Mouse (Mus musculus): ENCODE measurements around the gene Vapb. TPM values are rescaled to one million over a fixed set of nuclear protein-coding genes. Genes with fewer than 3 reads are reported as not detected.
A peak's percentile ranks its signal among the peaks of the same experiment; 100 is the strongest.
"Not testable (repeated sequence)": the region's sequence is repeated elsewhere in the genome, so short reads cannot be mapped to it uniquely, and the experiment has no call there.

Vapb gene
- total and polyA plus RNA-seq, 2 experiments from 2014 or later = 11.2 to 25.8 TPM

- Histone ChIP-seq H3K27ac (ENCODE audit: low read depth) (peak overlapping the region; percentile 76), H3K4me1 (ENCODE audit: control insufficient read depth, insufficient read depth) (peaks cover 22% of the 10 kb centered on the region; the same call in 1 of the 2 replicates), H3K27me3 (ENCODE audit: control insufficient read depth, insufficient read depth, low read length) (no peaks in the 10 kb centered on the region), H3K9ac (replicated peaks; ENCODE audit: low read depth, low read length) (0 out of 2 replicates have a peak overlapping the region, but pooled peaks have one; percentile 5), H3K36me3 (replicated peaks; ENCODE audit: control insufficient read depth, insufficient read depth, low read length) (peaks cover 69% of the 10 kb centered on the region), H3K4me2 (ENCODE audit: low read depth, low read length) (peak overlapping the region; percentile 37; the same call in 1 of the 2 replicates), H3K4me3 (ENCODE audit: low read depth, low read length) (no peak overlapping the region), H3K9me3 (replicated peaks; ENCODE audit: control insufficient read depth, low read length) (no peaks in the 10 kb centered on the region)
- ATAC-seq (ENCODE audit: insufficient read depth, low read depth) (peak; percentile 36), DNase-seq (ENCODE audit: low spot score) (peak; percentile 35)
- 33% methylated on average over 16 of the region's 16 CpGs for WGBS
- TF ChIP-seq EP300 (IDR thresholded peaks at IDR 0.05; ENCODE audit: low read depth) (no peak), CTCF (IDR thresholded peaks at IDR 0.05; ENCODE audit: low read depth) (no peak)
These were observed 35.0 kb upstream of the Vapb start for GRCm38 (mm10) chr2:173702096-173702866.

DNA sequence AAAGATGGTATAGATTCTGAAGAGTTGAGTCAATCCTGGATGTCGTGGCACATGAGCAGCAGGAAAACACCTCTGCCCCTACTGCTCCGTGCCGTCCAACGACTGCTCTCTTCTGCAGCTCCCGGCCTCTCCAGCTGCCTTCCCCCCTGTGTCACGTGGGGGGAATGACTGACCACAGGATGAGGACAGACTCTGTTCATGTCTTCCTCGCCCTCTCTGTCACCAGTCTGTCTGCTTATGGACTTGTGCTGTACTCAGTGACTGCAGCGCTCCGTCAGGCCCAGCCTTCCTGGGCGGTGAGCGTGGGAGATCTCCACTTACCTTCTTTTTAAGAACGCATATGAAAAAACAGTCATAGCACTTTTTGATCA lies 34.5 kb upstream of the Vapb start:
- WGBS = 63% methylated on average over 12 of the region's 12 CpGs
- DNase-seq (ENCODE audit: low spot score) (no peak), ATAC-seq (ENCODE audit: insufficient read depth, low read depth) (peak; percentile 13; the same call in 1 of the 2 replicates)
- Histone ChIP-seq H3K9me3 (replicated peaks; ENCODE audit: control insufficient read depth, low read length) (no peaks in the 10 kb centered on the region), H3K27ac (ENCODE audit: low read depth) (peak overlapping the region; percentile 76), H3K4me2 (ENCODE audit: low read depth, low read length) (no peak overlapping the region), H3K4me3 (ENCODE audit: low read depth, low read length) (no peak overlapping the region), H3K4me1 (ENCODE audit: control insufficient read depth, insufficient read depth) (peaks cover 22% of the 10 kb centered on the region; the same call in 1 of the 2 replicates), H3K36me3 (replicated peaks; ENCODE audit: control insufficient read depth, insufficient read depth, low read length) (peaks cover 65% of the 10 kb centered on the region), H3K27me3 (ENCODE audit: control insufficient read depth, insufficient read depth, low read length) (no peaks in the 10 kb centered on the region), H3K9ac (replicated peaks; ENCODE audit: low read depth, low read length) (0 out of 2 replicates have a peak overlapping the region, but pooled peaks have one; percentile 33)
- no peak for TF ChIP-seq EP300 (IDR thresholded peaks at IDR 0.05; ENCODE audit: low read depth)
- TF ChIP-seq CTCF (IDR thresholded peaks at IDR 0.05; ENCODE audit: low read depth) = no peak

DNA sequence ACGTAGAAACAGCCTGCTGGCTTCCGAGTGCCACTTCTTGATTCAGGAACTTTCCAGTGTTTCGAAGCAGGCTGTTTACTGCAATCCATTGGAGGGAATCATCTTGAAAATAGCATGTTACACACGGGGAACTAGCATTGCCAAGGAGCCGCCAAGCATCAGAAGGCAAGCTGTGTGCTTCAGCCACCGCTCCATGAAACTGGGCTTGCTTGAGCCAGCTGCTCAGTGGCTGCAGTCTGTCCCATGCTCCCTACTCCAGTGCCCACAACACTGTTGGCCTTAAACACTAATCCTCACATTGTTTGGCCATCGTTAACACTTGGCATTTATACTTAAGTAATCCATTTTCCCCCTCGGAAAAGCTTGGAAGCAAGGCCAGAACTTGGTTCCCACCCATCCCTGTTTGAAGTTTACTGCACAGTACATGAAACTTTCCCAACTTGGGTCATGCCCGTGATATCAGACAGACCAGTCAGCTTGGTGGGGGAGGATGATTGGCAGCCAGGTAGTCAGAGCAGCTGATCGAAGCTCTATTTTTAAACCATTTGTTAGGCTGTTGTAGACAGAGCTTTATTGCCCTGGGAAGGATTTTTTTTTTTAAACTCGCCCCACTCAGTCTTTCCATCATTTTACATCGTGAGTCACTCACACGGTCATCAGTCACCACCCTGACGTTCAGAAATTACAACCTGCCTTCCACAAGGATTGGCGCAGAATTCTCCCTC lies 31.3 kb upstream of the Vapb start:
- no peak overlapping the region for H3K4me3 ChIP-seq (ENCODE audit: low read depth, low read length)
- TF ChIP-seq CTCF (IDR thresholded peaks at IDR 0.05; ENCODE audit: low read depth) (no peak), EP300 (IDR thresholded peaks at IDR 0.05; ENCODE audit: low read depth) (no peak)
- H3K27me3 ChIP-seq (ENCODE audit: control insufficient read depth, insufficient read depth, low read length) = no peaks in the 10 kb centered on the region
- peaks cover 22% of the 10 kb centered on the region; the same call in 1 of the 2 replicates for H3K4me1 ChIP-seq (ENCODE audit: control insufficient read depth, insufficient read depth)
- ATAC-seq (ENCODE audit: insufficient read depth, low read depth) (peak; percentile 45; the same call in 1 of the 2 replicates), DNase-seq (ENCODE audit: low spot score) (no peak)
- 59% methylated on average over 15 of the region's 15 CpGs for WGBS
- no peak overlapping the region for H3K4me2 ChIP-seq (ENCODE audit: low read depth, low read length)
- peaks cover 41% of the 10 kb centered on the region for H3K36me3 ChIP-seq (replicated peaks; ENCODE audit: control insufficient read depth, insufficient read depth, low read length)
- H3K27ac ChIP-seq (ENCODE audit: low read depth) = no peak overlapping the region
- H3K9ac ChIP-seq (replicated peaks; ENCODE audit: low read depth, low read length) = no peak overlapping the region
- H3K9me3 ChIP-seq (replicated peaks; ENCODE audit: control insufficient read depth, low read length) = no peaks in the 10 kb centered on the region

DNA sequence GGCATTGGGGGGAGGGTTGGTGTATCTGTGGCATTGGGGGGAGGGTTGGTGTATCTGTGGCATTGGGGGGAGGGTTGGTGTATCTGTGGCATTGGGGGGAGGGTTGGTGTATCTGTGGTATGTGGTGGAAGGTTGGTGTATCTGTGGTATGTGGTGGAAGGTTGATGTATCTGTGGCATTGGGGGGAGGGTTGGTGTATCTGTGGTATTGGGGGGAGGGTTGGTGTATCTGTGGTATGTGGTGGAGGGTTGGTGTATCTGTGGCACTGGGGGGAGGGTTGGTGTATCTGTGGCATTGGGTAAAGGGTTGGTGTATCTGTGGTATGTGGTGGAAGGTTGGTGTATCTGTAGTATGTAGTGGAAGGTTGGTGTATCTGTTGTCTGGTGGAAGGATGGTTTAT lies 29.7 kb upstream of the Vapb start:
- not testable (repeated sequence) for H3K4me3 ChIP-seq (ENCODE audit: low read depth, low read length); H3K9me3 ChIP-seq (replicated peaks; ENCODE audit: control insufficient read depth, low read length); H3K4me2 ChIP-seq (ENCODE audit: low read depth, low read length); H3K27ac ChIP-seq (ENCODE audit: low read depth); H3K27me3 ChIP-seq (ENCODE audit: control insufficient read depth, insufficient read depth, low read length); H3K9ac ChIP-seq (replicated peaks; ENCODE audit: low read depth, low read length); DNase-seq (ENCODE audit: low spot score); ATAC-seq (ENCODE audit: insufficient read depth, low read depth)
- peaks cover 30% of the 10 kb centered on the region for H3K36me3 ChIP-seq (replicated peaks; ENCODE audit: control insufficient read depth, insufficient read depth, low read length)
- peaks cover 11% of the 10 kb centered on the region; the same call in 1 of the 2 replicates for H3K4me1 ChIP-seq (ENCODE audit: control insufficient read depth, insufficient read depth)

DNA sequence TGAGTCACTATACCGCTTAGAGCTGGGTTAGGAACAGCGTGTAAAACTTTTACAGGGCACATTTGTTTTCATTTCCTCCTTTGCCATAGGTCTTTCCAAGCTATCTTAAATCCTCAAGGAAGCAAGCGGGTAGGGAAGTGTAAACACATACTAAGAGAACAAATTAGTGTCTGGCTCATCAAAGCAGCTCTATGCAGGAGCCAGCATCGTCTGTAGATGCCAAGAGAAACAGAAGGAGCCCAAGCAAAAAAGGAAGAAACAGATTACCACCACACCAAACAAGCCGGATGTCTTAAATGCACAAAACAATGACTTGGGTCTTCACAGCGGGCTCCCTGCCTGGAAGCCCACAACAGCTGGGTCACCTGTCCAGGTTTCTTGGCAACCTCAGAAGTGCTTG lies 27.1 kb upstream of the Vapb start:
- H3K4me3 ChIP-seq (ENCODE audit: low read depth, low read length) = no peak overlapping the region
- H3K36me3 ChIP-seq (replicated peaks; ENCODE audit: control insufficient read depth, insufficient read depth, low read length) = peaks cover 5% of the 10 kb centered on the region; the same call in 1 of the 2 replicates
- TF ChIP-seq CTCF (IDR thresholded peaks at IDR 0.05; ENCODE audit: low read depth) (no peak), EP300 (IDR thresholded peaks at IDR 0.05; ENCODE audit: low read depth) (no peak)
- H3K9me3 ChIP-seq (replicated peaks; ENCODE audit: control insufficient read depth, low read length) = no peaks in the 10 kb centered on the region
- 79% methylated on average over 6 of the region's 6 CpGs for WGBS
- H3K4me2 ChIP-seq (ENCODE audit: low read depth, low read length) = no peak overlapping the region
- DNase-seq (ENCODE audit: low spot score) = no peak
- H3K27ac ChIP-seq (ENCODE audit: low read depth) = no peak overlapping the region
- peaks cover 7% of the 10 kb centered on the region; the same call in 1 of the 2 replicates for H3K4me1 ChIP-seq (ENCODE audit: control insufficient read depth, insufficient read depth)
- ATAC-seq (ENCODE audit: insufficient read depth, low read depth) = no peak
- no peak overlapping the region for H3K9ac ChIP-seq (replicated peaks; ENCODE audit: low read depth, low read length)
- no peaks in the 10 kb centered on the region for H3K27me3 ChIP-seq (ENCODE audit: control insufficient read depth, insufficient read depth, low read length)
